Mouse (Mus musculus): ENCODE results near the gene Armc9.

Armc9 gene

GRCm38 (mm10) chr1:86285295-86285694 lies 130.7 kb downstream of the Armc9 start:
- DNase-seq, result no peak

GRCm38 (mm10) chr1:86287473-86287872 lies 132.9 kb downstream of the Armc9 start:
- DNase-seq, result no peak

GRCm38 (mm10) chr1:86290452-86290851 lies 135.9 kb downstream of the Armc9 start:
- no peak for DNase-seq

GRCm38 (mm10) chr1:86293091-86293490 lies 138.5 kb downstream of the Armc9 start:
- no peak for DNase-seq

- DNase-seq, result no peak
Observed at GRCm38 (mm10) chr1:86293868-86294267, 139.3 kb downstream of the Armc9 start.

DNA sequence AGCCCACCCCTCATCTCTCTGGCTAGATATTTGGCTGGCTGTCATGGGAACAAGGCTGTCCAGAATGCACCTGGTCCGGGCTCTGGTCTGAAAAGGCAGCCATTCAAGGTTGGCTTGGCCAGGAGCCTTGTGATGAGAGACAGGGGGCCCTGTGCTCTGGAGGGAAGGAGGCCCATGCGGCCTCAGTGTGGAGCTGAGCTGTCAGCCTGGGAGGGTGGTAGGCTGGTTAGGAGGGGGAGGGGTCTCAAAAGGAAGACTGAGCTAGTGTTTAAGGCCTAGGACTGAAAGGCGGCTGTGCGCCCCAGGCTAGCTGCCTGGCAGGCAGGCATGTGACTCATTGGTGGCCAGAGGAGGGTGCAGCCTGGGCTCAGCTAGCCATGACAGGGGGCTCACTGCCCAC lies 139.9 kb downstream of the Armc9 start:
- peak; percentile 30 for DNase-seq

GRCm38 (mm10) chr1:86300093-86300492 lies 145.5 kb downstream of the Armc9 start:
- no peak for DNase-seq

DNA sequence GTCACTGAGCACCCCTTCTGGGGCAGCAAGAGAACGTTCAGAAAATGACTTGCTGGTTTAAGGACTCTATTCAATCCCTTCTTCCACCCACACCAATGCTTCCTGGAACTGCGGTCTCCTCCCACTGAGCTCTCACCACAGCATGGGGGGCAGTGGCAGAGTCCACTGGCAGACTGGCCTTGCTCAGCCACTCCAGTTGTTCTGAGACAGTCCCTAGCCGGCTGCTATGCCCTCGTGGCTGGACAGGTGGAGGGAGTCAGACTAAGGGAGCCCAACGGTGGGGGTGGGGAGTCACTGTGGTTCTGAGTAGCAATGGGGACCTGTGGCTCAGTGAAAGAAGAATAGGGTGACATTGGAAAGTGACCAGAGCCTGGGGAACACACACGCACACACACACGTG lies 146.2 kb downstream of the Armc9 start:
- no peak for DNase-seq

- no peak for DNase-seq
Observed at GRCm38 (mm10) chr1:86301221-86302091, 146.9 kb downstream of the Armc9 start.

DNA sequence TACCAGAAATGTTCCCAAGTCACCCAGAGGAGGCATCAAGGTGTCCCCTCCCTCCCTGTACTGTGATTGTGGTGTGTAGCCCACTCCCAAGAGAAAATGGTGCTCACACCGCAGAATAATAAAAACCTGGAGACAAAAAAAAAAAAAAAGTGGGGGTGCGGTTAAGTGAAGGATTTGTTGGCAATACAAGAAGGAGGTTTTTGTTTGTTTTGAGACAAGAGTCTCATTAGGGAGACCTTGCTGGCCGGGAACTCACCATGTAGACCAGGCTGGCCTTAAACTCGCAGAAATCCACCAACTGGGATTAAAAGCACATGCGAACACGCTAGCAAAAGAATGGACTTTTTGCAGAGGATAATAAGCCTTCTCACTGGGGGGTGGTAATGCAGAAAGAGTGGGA lies 148.0 kb downstream of the Armc9 start, which contains the start of gene B3gnt7:
Gene B3gnt7 (plus strand): TSS at position 301 of the 400 bp plus-strand sequence.
- no peak for DNase-seq

GRCm38 (mm10) chr1:86303063-86303872 lies 148.7 kb downstream of the Armc9 start:
- DNase-seq, result peak; percentile 64

DNA sequence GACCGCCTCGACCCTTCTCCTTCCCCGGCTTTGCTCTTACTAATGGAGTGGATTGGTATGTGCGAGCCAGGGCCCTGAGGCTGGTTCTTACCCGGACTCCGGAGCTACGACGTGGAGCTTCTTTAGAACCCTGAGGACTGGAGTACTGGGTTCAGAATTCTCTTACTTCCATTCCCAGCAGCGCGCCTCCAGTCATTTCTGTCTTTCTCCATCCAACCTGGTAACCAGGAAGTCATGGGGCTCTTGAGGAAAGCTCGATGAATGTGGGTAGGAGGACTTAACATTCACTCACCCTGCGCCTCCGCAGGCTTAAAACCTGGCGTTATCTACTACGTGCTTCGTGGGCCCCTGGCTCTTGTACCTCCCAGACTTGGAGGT lies 149.3 kb downstream of the Armc9 start:
- DNase-seq, result no peak

DNA sequence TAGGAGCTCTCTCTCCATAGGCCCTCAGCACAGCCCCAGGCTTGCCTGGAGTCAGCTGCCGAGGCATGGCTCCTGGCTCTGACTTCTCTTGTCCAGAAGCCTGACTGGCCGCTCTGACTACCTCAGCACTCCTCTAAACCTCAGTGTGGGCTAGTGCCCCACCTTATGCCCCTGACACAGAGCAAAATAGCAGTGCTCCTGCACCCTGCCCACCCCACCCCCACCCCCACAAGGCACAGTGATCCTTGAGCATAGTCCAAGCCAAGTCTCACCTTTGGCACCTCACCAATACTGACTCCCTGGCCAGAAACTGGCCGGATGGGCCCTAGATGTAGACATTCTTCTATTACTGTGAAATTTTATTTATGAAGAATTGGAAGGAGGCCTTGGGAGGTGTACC lies 152.1 kb downstream of the Armc9 start:
- no peak for DNase-seq

- DNase-seq, result no peak
Observed at GRCm38 (mm10) chr1:86307177-86307762, 152.7 kb downstream of the Armc9 start.

DNA sequence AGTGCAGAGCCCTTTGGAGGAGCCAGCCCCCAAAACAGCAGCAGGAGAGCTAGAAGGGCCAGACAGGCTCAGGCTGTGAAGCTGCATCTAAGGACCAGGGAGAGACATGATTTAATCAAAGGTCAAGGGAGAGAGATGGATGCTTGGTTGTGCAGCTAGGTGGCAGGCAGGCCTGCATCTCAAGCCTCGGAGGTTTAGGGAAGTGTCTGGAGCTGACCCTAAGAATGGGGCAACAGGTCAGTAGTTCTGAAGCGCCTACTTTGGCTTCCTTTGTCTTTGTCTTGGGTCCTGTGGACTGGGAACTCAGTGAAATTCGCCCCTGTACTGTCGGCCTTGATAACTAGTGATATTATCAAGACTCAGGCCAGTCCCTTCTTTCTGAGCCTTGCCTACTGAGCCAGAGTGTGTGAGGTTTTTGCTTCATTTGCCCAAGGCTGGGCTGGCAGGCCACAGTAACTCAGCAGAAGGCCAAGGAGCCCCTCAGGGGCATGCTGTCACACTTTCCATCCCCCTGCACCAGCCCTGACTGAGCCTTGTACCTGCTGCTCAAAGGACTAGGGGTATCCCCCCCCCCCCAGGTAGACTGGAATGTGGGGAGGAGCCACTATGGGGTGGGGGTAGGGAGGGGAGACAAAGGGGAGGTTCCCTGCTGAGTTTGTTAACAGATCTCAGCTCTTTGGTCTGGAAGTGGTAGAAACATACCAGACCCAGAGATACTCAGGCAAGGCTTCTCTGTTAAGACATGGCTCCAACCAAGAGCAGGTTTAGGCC lies 153.5 kb downstream of the Armc9 start:
- no peak for DNase-seq

DNA sequence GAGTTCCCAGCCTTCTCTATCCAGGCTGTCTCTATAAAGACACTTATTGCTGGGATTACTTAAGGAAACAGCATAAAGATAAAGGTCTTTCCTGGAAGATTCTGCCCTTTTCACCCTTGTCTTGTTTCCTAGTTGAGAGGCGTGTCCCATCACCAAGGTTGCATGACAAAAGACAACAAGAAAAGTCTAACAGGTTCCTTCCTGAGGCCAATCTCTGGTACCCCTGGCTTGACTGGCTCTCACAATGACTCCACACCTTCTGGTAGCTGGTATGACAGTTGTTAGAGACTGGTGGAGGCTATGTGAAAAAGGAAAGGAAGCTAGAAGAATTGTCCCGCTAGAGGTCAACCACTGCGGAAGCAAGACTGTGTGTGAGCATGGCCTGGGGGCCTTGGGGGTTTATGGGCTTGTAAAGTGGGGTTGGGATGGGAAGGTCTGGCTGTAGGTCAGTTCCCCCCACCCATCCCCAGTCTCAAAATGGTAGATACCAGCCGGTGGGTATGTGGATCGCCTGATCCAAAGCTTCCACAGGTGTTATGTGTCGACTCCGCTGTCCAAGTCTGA lies 154.8 kb downstream of the Armc9 start:
- DNase-seq, result no peak

DNA sequence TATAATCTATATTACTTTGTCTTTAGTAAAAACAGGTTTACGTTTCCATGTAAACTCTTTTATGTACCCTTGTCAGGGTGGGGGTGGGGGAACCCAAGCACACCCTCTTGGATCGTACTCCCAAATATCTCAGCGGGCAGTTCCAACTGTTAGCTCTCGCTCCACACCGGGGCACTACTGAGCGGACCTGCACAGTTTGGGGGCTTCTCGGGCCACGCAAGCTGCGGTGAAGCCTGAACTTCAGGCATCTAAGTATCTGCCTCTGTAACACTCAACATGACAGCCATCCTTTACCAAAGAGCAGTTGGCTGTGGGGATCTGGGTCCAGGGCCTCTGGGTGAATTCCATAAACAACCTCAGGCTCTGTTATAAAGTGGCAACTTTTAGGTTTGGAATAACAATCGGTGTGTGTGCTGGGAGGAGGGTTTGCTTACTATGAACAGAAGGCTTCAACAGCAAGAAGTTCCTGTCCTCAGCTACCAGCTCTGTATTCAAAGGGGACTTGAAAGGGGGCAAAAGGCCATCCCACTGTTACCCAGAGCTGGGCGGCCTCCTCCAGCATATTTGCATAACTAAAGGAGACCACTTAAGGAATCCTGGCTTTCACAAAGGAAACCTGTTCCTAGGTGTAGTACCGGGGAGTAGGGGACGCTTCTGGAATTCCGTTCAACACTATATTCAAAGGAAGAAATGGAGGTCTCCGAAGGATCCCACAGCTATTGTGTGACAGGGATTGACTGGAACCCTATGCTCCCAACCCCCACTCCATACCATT lies 156.1 kb downstream of the Armc9 start:
- no peak for DNase-seq

DNA sequence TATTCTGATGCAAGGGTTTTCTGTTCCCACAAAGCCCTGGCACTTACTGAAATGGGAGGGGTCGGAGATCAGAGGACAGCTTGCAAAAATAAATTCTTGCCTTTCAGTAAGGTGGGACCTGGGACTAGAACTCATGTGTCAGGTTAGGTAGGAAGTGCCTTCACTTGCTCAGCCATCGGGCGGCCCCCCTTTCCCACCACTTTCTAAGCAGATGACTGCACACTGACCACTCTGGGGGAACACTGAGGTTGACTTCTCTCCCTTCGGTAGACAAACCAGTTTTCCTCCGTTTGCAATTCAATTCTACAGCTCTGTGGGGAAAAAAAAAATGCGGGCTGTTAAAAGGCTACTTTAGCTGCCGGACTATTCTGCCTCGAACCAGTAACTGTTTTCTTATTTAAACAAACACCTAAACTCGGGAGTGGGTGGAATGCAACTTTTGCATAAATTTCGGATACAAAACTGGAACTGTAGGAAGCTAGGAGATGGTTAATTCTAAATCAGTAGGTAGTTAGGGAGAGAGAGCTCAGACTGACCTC lies 157.0 kb downstream of the Armc9 start:
- DNase-seq, result no peak

DNA sequence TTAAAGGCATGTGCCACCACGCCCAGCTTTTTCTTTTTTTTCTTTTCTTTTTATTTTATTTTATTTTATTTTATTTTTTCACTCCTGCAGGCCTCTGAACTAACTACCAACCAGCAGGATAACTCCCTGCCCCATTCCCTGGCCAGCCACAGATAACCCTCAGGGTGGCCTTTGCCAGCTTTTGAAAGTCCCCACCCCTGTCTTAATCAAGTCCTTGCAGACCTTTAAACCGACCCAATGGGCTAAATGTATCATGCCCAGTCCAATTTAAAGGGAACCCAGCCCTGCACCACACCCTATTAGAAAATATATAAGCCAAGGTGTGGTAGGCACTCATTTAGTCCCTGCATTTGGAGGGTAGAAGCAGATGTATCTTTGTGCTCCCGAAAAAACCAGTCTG lies 157.7 kb downstream of the Armc9 start:
- no peak for DNase-seq

- no peak for DNase-seq
Observed at GRCm38 (mm10) chr1:86313096-86313771, 158.7 kb downstream of the Armc9 start.

GRCm38 (mm10) chr1:86313772-86314125 lies 159.2 kb downstream of the Armc9 start:
- peak; percentile 45 for DNase-seq

Measured in retina, postnatal 1 day (tissue).